Mouse (Mus musculus) spleen, adult 2 months (tissue): ENCODE measurements around the gene G0s2.

Experiments
- CTCF ChIP-seq: fragments of 200-500 bp; IDR thresholded peaks from 2 replicates; pipeline ENCODE4 v1.5.1; 2011; ENCODE audit warnings: mild to moderate bottlenecking, inconsistent platforms; ENCODE audit not compliant: insufficient read depth, insufficient read length, insufficient replicate concordance; ENCODE audit errors: extremely low read depth
- POLR2A ChIP-seq: fragments of 200-500 bp; IDR thresholded peaks from 2 replicates; pipeline ENCODE4 v1.6.1; 2011; ENCODE audit warnings: low read depth, low read length, inconsistent platforms

- TF ChIP-seq CTCF = no peak
- no peak for TF ChIP-seq POLR2A
Observed at GRCm38 (mm10) chr1:193278414-193279045, 5.5 kb upstream of the G0s2 start.
